Mouse (Mus musculus) hindbrain, embryonic 12.5 days (tissue): ENCODE data around the gene Ssbp4. TPM values are rescaled to one million over a fixed set of nuclear protein-coding genes. Genes with fewer than 3 reads are reported as not detected.

ENCODE experiments used
- ATAC-seq: fragments of 200-750 bp; cut with Nextera tagmentation; 2 replicates; pipeline ENCODE4 v1.8.0; 2017; ENCODE audit warnings: moderate TSS enrichment; ENCODE audit not compliant: low FRiP score
- H3K27ac ChIP-seq: fragments of 300-500 bp; sonication (generic); 2 replicates; pipeline ENCODE4 v1.5.1; 2016; ENCODE audit warnings: mild to moderate bottlenecking
- H3K27me3 ChIP-seq: fragments of 300-500 bp; sonication (generic); 2 replicates; pipeline ENCODE4 v1.6.1; 2016; ENCODE audit warnings: mild to moderate bottlenecking
- H3K36me3 ChIP-seq: fragments of 300-500 bp; sonication (generic); 2 replicates; pipeline ENCODE4 v1.6.1; 2016; ENCODE audit warnings: mild to moderate bottlenecking
- H3K4me1 ChIP-seq: fragments of 300-500 bp; sonication (generic); 2 replicates; pipeline ENCODE4 v1.6.1; 2016
- H3K4me2 ChIP-seq: fragments of 300-500 bp; sonication (generic); replicated peaks from 2 replicates; pipeline ENCODE4 v1.6.1; 2016; ENCODE audit warnings: mild to moderate bottlenecking
- H3K4me3 ChIP-seq: fragments of 300-500 bp; sonication (generic); 2 replicates; pipeline ENCODE4 v1.5.1; 2016; ENCODE audit warnings: mild to moderate bottlenecking
- H3K9ac ChIP-seq: fragments of 300-500 bp; sonication (generic); 2 replicates; pipeline ENCODE4 v1.6.1; 2016; ENCODE audit warnings: mild to moderate bottlenecking, moderate library complexity
- H3K9me3 ChIP-seq: fragments of 300-500 bp; sonication (generic); replicated peaks from 2 replicates; pipeline ENCODE4 v1.6.1; 2016; ENCODE audit warnings: mild to moderate bottlenecking
- WGBS: fragments of 180-500 bp; shearing (Covaris S2); methylation state at CpG from one replicate; pipeline ENCODE4 v1.1.7; 2016; 5-methylcytosine and 5-hydroxymethylcytosine counted together
- polyA plus RNA-seq: library from polyadenylated mRNA; unstranded; fragments of >200 nt; fragmentation: Nextera tagmentation; extraction: Ambion mirVana; gene quantifications from 2 replicates; pipeline ENCODE4 v1.2.1, GENCODE M21; 2016

Gene Ssbp4
- polyA plus RNA-seq, 1 experiment from 2014 or later: 141 TPM

DNA sequence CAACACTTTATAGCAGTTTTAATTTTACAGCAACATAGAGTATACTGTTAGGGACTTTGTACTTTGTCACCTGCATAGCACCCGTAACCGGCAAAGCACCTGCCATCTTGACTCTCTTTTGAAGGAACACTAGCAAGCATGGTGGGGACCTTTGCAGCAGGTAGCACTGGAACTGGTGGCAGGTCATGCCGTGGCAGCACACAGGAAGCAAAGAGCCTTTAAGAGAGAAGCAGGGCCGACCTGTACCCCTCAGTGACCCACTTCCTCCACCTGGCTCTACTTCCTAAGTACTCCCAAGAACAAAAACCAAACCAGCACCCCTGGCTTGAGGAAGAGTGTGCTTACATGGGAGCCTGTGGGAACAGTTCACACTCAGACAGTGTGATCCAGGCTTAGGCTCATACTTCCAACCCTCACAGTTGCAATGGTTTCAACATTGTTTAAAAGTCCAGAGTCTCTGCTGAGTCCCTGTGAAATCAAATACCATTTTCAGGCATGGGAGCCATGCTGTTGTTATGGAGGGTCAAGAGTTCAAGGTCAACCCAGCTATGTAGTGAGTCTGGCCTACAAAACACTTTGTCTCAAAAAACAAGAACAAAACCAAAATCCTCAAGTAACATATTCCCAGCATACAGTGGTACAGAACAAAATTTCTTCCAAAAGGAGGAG, 53.5 kb downstream of the Ssbp4 start:
- H3K4me2 ChIP-seq: no peak overlapping the region
- H3K4me1 ChIP-seq: peaks cover 16% of the 10 kb centered on the region
- H3K27ac ChIP-seq: no peak overlapping the region
- H3K9me3 ChIP-seq: no peaks in the 10 kb centered on the region
- H3K4me3 ChIP-seq: no peak overlapping the region
- WGBS: 95% methylated on average over 4 of the region's 4 CpGs
- no peaks in the 10 kb centered on the region for H3K27me3 ChIP-seq
- no peak overlapping the region for H3K9ac ChIP-seq
- no peaks in the 10 kb centered on the region for H3K36me3 ChIP-seq
- ATAC-seq: no peak

- H3K27me3 ChIP-seq: no peaks in the 10 kb centered on the region
- H3K9me3 ChIP-seq: no peaks in the 10 kb centered on the region
- H3K27ac ChIP-seq: no peak overlapping the region
- no peak overlapping the region for H3K9ac ChIP-seq
- no peaks in the 10 kb centered on the region for H3K36me3 ChIP-seq
- no peak overlapping the region for H3K4me2 ChIP-seq
- H3K4me3 ChIP-seq: no peak overlapping the region
- peaks cover 16% of the 10 kb centered on the region for H3K4me1 ChIP-seq
- ATAC-seq: no peak
Observed at GRCm38 (mm10) chr8:70553740-70554139, 54.9 kb downstream of the Ssbp4 start.

DNA sequence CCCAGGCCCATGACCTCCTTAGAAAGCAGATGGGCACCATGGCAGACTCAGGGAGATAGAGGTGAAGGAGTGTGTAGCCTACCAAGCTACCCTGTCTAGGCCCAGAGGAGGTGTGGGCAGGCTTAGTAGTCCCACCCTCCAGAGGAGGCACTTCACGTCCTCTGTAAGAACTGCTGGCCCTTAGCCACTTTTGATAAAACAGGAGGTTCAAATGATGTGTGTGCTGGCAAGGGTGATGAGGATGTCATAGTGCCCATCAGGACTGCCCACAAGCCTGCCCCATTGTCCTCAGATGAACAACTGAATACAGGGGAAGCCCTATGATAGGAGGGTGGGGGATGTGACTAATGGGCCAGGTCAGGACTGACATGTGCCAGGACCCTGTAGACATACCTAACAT, 55.8 kb downstream of the Ssbp4 start:
- Histone ChIP-seq H3K36me3 (no peaks in the 10 kb centered on the region), H3K27me3 (no peaks in the 10 kb centered on the region), H3K4me1 (peaks cover 16% of the 10 kb centered on the region), H3K9ac (no peak overlapping the region), H3K4me2 (no peak overlapping the region), H3K9me3 (no peaks in the 10 kb centered on the region), H3K27ac (no peak overlapping the region), H3K4me3 (no peak overlapping the region)
- 76% methylated on average over 1 of the region's 1 CpGs for WGBS
- ATAC-seq: no peak

DNA sequence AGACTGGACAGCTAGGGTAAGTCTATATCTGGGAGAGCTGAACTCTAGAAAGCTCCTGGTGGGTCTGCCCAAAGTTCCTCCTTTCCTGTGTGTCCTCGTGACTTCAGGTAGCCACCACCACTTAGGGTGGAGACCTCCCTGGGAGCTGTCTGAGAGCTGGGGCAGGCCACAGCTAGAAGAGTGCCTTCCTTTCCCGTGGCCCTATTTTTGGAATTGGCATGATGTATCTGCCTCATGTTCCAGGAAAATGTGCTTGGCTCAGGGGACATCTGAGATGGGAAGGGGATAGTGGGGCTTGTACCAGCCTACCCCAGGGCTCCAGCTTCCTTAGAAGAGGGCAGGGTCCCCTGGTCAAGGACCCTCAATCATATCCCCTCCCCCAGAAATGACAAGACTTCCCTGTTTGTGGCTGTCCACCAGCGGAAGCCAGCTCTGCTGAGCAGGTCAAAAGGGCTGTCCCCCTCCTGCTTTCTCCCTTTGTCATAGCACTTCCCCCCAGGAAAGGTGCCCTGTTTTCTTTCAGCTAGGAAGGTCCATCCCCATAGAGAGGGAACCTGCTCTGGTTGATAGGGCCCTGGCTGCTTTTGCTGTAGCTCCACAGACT, 57.0 kb downstream of the Ssbp4 start:
- Histone ChIP-seq H3K36me3 (no peaks in the 10 kb centered on the region), H3K4me1 (peaks cover 16% of the 10 kb centered on the region), H3K27me3 (no peaks in the 10 kb centered on the region), H3K4me2 (no peak overlapping the region), H3K9ac (no peak overlapping the region), H3K9me3 (no peaks in the 10 kb centered on the region), H3K4me3 (no peak overlapping the region), H3K27ac (no peak overlapping the region)
- ATAC-seq: no peak
- 76% methylated on average over 3 of the region's 3 CpGs for WGBS

DNA sequence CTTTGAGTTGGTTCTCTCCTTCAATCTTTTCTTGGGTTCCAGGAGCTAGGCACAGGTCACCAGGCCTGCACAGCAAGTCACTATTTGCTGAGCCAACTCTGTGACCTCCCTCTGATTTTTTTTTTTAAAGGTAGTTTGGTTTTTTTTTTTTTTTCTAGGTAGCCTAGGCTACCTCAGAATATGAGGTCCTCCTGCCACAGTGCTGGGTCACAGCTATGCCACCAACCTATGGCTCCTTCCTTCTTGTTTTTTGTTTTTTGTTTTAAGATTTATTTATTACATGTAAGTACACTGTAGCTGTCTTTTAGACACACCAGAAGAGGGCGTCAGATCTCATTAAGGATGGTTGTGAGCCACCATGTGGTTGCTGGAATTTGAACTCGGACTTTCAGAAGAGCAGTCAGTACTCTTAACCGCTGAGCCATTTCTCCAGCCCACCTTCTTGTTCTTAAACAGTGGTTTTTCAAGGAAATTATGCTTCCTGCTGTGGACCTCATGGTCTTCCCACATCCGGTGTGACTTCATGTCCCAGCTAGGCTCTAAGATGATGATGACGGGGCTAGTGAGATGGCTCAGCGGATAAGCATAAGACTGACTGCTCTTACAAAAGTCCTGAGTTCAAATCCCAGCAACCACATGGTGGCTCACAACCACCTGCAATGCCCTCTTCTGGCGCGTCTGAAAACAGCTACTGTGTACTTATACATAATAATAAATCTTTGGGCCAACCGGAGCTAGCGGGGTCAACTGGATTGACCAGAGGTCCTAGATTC, 59.1 kb downstream of the Ssbp4 start:
- Histone ChIP-seq H3K27me3 (no peaks in the 10 kb centered on the region), H3K4me2 (no peak overlapping the region), H3K9me3 (no peaks in the 10 kb centered on the region), H3K4me3 (no peak overlapping the region), H3K36me3 (no peaks in the 10 kb centered on the region), H3K9ac (no peak overlapping the region), H3K4me1 (peaks cover 16% of the 10 kb centered on the region), H3K27ac (no peak overlapping the region)
- ATAC-seq: no peak
- 93% methylated on average over 10 of the region's 10 CpGs for WGBS

GRCm38 (mm10) chr8:70547762-70548161, 60.9 kb downstream of the Ssbp4 start:
- no peak overlapping the region for H3K27ac ChIP-seq
- no peak for ATAC-seq
- no peak overlapping the region for H3K9ac ChIP-seq
- no peaks in the 10 kb centered on the region for H3K27me3 ChIP-seq
- no peak overlapping the region for H3K4me2 ChIP-seq
- no peak overlapping the region for H3K4me3 ChIP-seq
- 89% methylated on average over 6 of the region's 6 CpGs for WGBS
- no peaks in the 10 kb centered on the region for H3K9me3 ChIP-seq
- no peaks in the 10 kb centered on the region for H3K36me3 ChIP-seq
- H3K4me1 ChIP-seq: peaks cover 8% of the 10 kb centered on the region

Other genes with a start within 250 kb of the Ssbp4 start
- gene Comp, start 235.3 kb downstream of the Ssbp4 start, polyA plus RNA-seq: 1.2 and 3.0 TPM in 2 replicates
- gene Crtc1, start 169.3 kb downstream of the Ssbp4 start, polyA plus RNA-seq: 24.6 and 27.1 TPM in 2 replicates
- 22.2 and 23.9 TPM in 2 replicates for gene Klhl26, start 131.9 kb downstream of the Ssbp4 start, polyA plus RNA-seq
- gene Tmem59l, start 121.5 kb downstream of the Ssbp4 start, polyA plus RNA-seq: 27.0 and 29.2 TPM in 2 replicates
- 3.3 and 4.2 TPM in 2 replicates for gene Crlf1, start 115.7 kb downstream of the Ssbp4 start, polyA plus RNA-seq
- 118 TPM in 2 replicates for gene Rex1bd, start 102.1 kb downstream of the Ssbp4 start, polyA plus RNA-seq
- gene Uba52, start 98.1 kb downstream of the Ssbp4 start, polyA plus RNA-seq: 633 and 755 TPM in 2 replicates
- 313 and 334 TPM in 2 replicates for gene Fkbp8, start 81.1 kb downstream of the Ssbp4 start, polyA plus RNA-seq
- 47.1 and 48.5 TPM in 2 replicates for gene Kxd1, start 80.9 kb downstream of the Ssbp4 start, polyA plus RNA-seq
- gene Ell, start 69.4 kb downstream of the Ssbp4 start, polyA plus RNA-seq: 19.0 and 19.4 TPM in 2 replicates
- 128 and 138 TPM in 2 replicates for gene Isyna1, start 14.5 kb downstream of the Ssbp4 start, polyA plus RNA-seq
- gene Lrrc25, start 7.3 kb upstream of the Ssbp4 start, polyA plus RNA-seq: 0.79 and 1.1 TPM in 2 replicates
- gene Gdf15, start 23.6 kb upstream of the Ssbp4 start, polyA plus RNA-seq: 0.15 and 0.17 TPM in 2 replicates
- 101 and 125 TPM in 2 replicates for gene Pgpep1, start 51.5 kb upstream of the Ssbp4 start, polyA plus RNA-seq
- gene Lsm4, start 64.4 kb upstream of the Ssbp4 start, polyA plus RNA-seq: 227 and 231 TPM in 2 replicates
- 186 and 217 TPM in 2 replicates for gene Jund, start 90.1 kb upstream of the Ssbp4 start, polyA plus RNA-seq
- gene Iqcn, start 94.6 kb upstream of the Ssbp4 start, polyA plus RNA-seq: 0.05 TPM in 1 of 2 replicates, not detected in the other
- not detected in 2 replicates for gene Gm3336, start 109.7 kb upstream of the Ssbp4 start, polyA plus RNA-seq
- 0.26 and 0.39 TPM in 2 replicates for gene Pde4c, start 114.8 kb upstream of the Ssbp4 start, polyA plus RNA-seq
- gene Rab3a, start 145.8 kb upstream of the Ssbp4 start, polyA plus RNA-seq: 126 and 134 TPM in 2 replicates
- 38.2 and 38.3 TPM in 2 replicates for gene Mpv17l2, start 152.1 kb upstream of the Ssbp4 start, polyA plus RNA-seq
- 84.5 and 85.5 TPM in 2 replicates for gene Pik3r2, start 167.8 kb upstream of the Ssbp4 start, polyA plus RNA-seq
- gene Mast3, start 196.2 kb upstream of the Ssbp4 start, polyA plus RNA-seq: 16.0 and 17.7 TPM in 2 replicates
- not detected in 2 replicates for gene Il12rb1, start 199.6 kb upstream of the Ssbp4 start, polyA plus RNA-seq
- 9.8 and 11.1 TPM in 2 replicates for gene Arrdc2, start 230.8 kb upstream of the Ssbp4 start, polyA plus RNA-seq